In the genomic region with DNA sequence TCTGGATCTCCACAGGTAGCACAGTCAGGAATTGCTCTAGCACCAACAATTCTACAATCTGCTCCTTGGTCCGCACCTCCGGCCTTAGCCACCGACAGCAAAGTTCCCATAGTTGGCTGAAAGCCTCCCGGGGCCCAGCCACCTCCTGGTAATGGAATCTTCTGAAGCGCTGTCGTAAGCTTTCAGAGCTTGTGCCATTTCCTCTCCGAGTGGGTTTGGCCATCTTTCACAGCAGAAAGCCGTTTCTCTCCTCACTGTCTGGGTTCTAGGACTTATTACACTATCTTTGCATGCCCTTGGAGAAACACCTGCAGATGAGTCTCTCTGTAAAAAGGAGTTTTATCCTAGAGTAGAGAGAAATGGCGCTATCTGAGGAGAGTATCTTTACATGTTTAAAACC, we compare ENCODE assay signal across 8 mouse cellular contexts. TPM values are rescaled to one million over a fixed set of nuclear protein-coding genes. Genes with fewer than 3 reads are reported as not detected.
DNase-seq lines count a peak whose midpoint lies in the region; ATAC-seq lines count a peak whose summit lies in the region.

No protein-coding gene starts in this region.

- H3K4me2 ChIP-seq in lung, embryonic 15.5 days: peak overlapping the region; percentile 74

- peaks cover 18% of the 10 kb centered on the region for H3K4me1 ChIP-seq in lung, embryonic 15.5 days

- H3K27me3 ChIP-seq in lung, embryonic 15.5 days: no peaks in the 10 kb centered on the region

- DNase-seq in ovary, postnatal 36 days (ENCODE audit: low spot score): peak; percentile 22
- no peak for DNase-seq in ovary, postnatal 10 days (ENCODE audit: low spot score)
- peak; percentile 24 for DNase-seq in c-Kit-positive CD71-positive TER-119-positive erythroid progenitor cells, embryonic 14.5 days (ENCODE audit: low spot score)
- DNase-seq in gastrocnemius, postnatal 14 days: peak; percentile 29
- DNase-seq in kidney, adult 11 months: peak; percentile 30
- DNase-seq in retina, embryonic 14.5 days (ENCODE audit: low spot score): peak; percentile 15
- DNase-seq in right cerebral cortex, adult 18-20 months: no peak

- peak overlapping the region; percentile 91; the same call in 1 of the 2 replicates for H3K27ac ChIP-seq in lung, embryonic 15.5 days

- peak overlapping the region; percentile 70 for H3K4me3 ChIP-seq in lung, embryonic 15.5 days

- no peaks in the 10 kb centered on the region for H3K9me3 ChIP-seq in lung, embryonic 15.5 days

- intact Hi-C loops in gastrocnemius, postnatal 14 days (cut with DNase I; ENCODE audit: low total_unique reads): no loop called here

- 3% methylated on average over 9 of the region's 9 CpGs for WGBS in lung, embryonic 15.5 days

- peak overlapping the region; percentile 86 for H3K9ac ChIP-seq in lung, embryonic 15.5 days

- peaks cover 20% of the 10 kb centered on the region; the same call in 1 of the 2 replicates for H3K36me3 ChIP-seq in lung, embryonic 15.5 days

- no peak for ATAC-seq in lung, embryonic 15.5 days (ENCODE audit: borderline replicate concordance, extremely low read depth, low FRiP score, low TSS enrichment)

RNA-seq across cellular contexts. Expression of a gene that starts 0.6 kb away (rescaled TPM):
- total RNA-seq in gastrocnemius, postnatal 14 days (2021): 1 to 10 TPM; 7.9 to 8.9 TPM
- 52.6 and 53.3 TPM in 2 replicates for polyA plus RNA-seq in lung, embryonic 15.5 days (2015; fragmentation: Nextera tagmentation; extraction: Ambion mirVana)

RNA-seq across cellular contexts. Expression of a gene that starts 1.0 kb away (rescaled TPM):
- 1 to 10 TPM; 4.5 to 5.1 TPM for total RNA-seq in gastrocnemius, postnatal 14 days (2021)
- polyA plus RNA-seq in lung, embryonic 15.5 days (2015; fragmentation: Nextera tagmentation; extraction: Ambion mirVana): 8.3 and 9.7 TPM in 2 replicates

RNA-seq across cellular contexts. Expression of a gene that starts 29.4 kb away (rescaled TPM):
- total RNA-seq in gastrocnemius, postnatal 14 days (2021): 1 to 10 TPM; 4.6 to 4.7 TPM
- 24.7 and 26.1 TPM in 2 replicates for polyA plus RNA-seq in lung, embryonic 15.5 days (2015; fragmentation: Nextera tagmentation; extraction: Ambion mirVana)

RNA-seq across cellular contexts. Expression of a gene that starts 29.7 kb away (rescaled TPM):
- total RNA-seq in gastrocnemius, postnatal 14 days (2021): 10 to 100 TPM; 12.7 to 13.5 TPM
- polyA plus RNA-seq in lung, embryonic 15.5 days (2015; fragmentation: Nextera tagmentation; extraction: Ambion mirVana): 18.6 and 22.3 TPM in 2 replicates

Comparison
In these comparisons a context has a peak if more than half of its experiments do, and no peak if none do; other contexts are left out.
1. DNase-seq: peak in ovary, postnatal 36 days (single experiment), c-Kit-positive CD71-positive TER-119-positive erythroid progenitor cells, embryonic 14.5 days (single experiment), gastrocnemius, postnatal 14 days (single experiment), kidney, adult 11 months (single experiment) and retina, embryonic 14.5 days (single experiment); none in ovary, postnatal 10 days (single experiment) and right cerebral cortex, adult 18-20 months (single experiment).